Mouse (Mus musculus): ENCODE results near the gene Hist1h2ba. TPM values are rescaled to one million over a fixed set of nuclear protein-coding genes. Genes with fewer than 3 reads are reported as not detected.

Gene Hist1h2ba
- not detected for total RNA-seq (2021)

DNA sequence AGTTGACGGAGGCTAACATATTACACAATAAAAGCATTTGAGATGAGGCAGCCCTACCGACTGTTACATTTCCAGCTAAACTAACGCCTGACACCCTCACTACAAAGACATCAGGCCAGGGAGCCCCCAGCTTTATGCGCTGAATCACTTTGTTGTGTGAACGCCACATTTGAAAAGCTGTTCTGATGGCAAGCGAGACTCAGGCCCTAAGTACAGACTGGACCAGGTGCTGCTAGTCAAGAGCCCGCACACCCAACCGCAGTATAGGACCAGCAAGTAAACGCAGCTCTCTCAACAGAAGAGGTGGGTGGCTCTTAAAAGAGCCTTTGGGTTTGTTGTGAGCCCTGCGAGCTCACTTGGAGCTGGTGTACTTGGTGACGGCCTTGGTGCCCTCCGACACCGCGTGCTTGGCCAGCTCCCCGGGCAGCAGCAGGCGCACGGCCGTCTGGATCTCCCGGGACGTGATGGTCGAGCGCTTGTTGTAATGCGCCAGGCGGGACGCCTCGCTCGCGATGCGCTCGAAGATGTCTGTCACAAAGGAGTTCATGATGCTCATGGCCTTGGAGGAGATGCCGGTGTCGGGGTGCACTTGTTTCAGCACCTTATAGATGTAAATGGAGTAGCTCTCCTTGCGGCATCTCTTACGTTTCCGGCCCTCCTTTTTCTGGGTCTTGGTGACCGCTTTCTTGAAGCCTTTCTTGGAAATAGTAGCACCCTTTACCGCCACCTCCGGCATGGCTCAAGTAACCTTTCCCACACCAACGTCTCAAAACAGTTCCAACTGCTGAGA is at the start of gene Hist1h2ba:
Gene Hist1h2ba (minus strand): TSS at position 736 of the 790 bp plus-strand sequence.
- intact Hi-C loops (cut with DNase I) = no loop called here
- no peak for DNase-seq (ENCODE audit: low spot score in 2 of 2)

DNA sequence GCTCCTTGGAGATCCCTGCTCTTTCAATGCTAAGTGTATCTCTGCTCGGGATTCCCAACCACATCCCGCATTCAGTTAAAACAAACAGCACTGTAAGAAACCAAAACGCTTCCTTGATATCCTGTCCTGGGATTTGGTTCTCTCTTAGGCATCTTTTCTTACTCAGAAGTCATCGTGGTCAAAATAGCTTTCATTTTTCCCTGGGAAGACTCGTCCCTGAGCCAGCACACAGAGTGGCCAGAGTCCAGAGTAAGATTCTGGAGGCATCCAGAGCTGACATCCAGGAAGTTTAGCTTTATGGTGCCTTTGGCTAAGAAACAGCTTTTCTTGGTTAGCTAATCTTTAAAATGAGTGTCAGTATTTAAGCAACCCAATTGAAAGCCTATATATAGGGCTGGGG is 38.3 kb upstream of the Hist1h2ba start:
- intact Hi-C loops (cut with DNase I) = no loop called here
- DNase-seq (ENCODE audit: low spot score in 2 of 2) = no peak

DNA sequence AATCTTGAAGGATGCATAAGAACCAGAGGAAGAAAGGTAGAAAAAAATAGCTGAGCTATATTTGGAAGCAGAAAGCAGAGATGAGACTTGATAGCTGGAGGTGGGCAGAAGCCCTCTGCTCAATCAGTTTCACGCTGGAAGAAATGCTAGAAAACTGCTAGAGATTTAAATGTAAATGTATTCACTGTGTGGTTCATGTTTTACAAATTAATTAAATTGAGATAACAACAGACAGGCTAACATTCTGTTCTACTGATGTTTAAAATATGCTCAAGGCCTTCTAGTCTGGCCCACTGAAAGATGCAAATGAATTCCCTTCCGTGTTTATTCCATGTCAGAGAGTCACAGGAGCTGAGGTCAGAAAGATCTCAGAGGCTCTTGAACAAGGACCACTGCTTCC is 37.9 kb upstream of the Hist1h2ba start:
- intact Hi-C loops (cut with DNase I) = no loop called here
- DNase-seq (ENCODE audit: low spot score in 2 of 2) = peak in 1 of 2 experiments; percentile 32

DNA sequence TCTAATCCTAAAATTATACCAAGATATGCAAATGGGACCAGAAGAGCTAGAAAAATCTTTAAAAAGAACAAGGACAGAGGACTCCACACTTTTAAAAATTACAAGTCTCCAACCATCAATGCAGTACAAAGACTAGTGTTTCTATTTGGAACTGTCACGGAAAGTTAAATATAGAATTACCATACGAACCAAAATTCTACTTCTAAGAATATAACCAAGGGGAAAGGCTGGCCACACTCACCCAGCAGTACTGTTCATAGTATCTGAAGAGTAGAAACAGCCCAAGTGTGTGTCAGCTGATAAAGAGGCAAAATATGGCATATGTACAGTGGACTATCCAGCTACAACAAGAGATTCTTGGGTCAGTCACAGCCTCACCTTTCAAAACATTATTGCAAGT is 31.0 kb upstream of the Hist1h2ba start:
- DNase-seq (ENCODE audit: low spot score in 2 of 2) = peak in 1 of 2 experiments; percentile 35
- intact Hi-C loops (cut with DNase I) = loop anchor here (5.0 kb wide), 1 partner anchor 108 kb away; no protein-coding TSS in a partner anchor

DNA sequence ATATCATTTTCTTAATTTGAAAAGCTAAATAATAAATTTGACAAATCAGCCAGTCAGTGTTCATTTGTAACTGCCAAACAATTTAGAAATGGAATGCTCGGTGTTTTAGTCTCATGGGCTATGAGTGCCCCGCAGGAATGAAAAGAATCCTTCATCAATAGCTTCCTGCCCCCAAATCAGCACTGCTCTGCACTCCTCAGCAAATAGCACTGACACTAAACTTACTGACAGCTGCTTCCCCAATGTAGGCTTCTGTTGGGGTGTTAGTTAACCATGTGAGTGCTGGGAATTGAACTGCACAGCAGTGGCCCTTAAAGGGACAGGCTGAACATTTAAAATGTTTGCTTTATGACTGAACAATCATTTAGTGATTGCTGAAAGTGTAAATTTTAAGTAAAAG is 25.8 kb upstream of the Hist1h2ba start:
- intact Hi-C loops (cut with DNase I) = no loop called here
- DNase-seq (ENCODE audit: low spot score in 2 of 2) = no peak

DNA sequence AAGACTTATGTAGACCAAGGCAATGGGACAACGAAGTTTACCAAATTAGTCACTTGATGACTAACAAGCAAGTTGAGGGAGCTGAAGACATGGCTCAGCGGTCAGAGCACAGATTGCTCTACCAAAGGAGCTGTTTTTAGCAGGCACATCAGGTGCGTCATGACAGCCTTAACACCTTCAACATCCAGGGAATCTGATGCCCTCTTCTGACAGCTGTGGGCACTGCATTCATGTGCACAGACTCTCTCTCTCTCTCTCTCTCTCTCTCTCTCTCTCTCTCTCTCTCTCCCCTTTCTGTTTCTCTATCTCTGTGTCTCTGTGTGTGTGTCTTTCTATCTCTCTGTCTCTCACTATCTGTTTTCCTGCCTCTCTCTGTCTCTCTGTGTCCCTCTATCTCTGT is 17.0 kb upstream of the Hist1h2ba start:
- intact Hi-C loops (cut with DNase I) = loop anchor here (2.0 kb wide), 1 partner anchor 118 kb away; no protein-coding TSS in a partner anchor
- DNase-seq (ENCODE audit: low spot score in 2 of 2) = no peak

DNA sequence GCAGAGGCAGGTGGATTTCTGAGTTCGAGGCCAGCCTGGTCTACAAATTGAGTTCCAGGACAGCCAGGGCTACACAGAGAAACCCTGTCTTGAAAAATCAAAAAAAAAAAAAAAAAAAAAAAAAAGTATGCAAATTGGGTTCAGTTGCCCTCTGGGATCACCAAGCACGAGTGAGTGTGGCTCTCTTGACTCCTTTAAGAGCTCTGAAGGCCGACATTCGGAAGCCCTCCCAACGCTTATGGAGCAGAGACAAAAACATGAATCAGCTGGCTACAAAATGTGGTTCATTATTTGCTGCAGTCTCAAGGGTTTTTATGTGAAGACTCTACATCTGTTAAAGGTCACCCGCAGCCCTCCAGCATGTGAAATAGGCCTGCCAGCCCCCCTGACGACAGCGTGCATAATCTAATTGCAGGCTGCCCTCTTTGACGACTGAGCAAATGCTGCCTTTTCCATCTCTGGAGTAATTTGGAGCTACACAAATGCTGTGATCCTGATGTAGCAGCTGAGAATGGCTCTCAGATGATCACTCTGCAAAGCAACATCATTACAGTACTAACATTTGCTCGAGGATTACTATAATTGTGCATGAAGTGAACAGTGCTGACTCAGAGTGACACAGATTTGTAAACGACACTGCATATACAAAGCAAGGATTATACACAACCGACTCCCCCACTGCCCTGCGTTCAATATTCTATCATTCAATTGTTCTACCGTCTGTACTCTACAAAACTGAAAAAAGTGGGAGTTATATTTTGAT is 15.7 kb upstream of the Hist1h2ba start:
- intact Hi-C loops (cut with DNase I) = loop anchor here (2.0 kb wide), 1 partner anchor 117 kb away; no protein-coding TSS in a partner anchor
- no peak for DNase-seq (ENCODE audit: low spot score in 2 of 2)

DNA sequence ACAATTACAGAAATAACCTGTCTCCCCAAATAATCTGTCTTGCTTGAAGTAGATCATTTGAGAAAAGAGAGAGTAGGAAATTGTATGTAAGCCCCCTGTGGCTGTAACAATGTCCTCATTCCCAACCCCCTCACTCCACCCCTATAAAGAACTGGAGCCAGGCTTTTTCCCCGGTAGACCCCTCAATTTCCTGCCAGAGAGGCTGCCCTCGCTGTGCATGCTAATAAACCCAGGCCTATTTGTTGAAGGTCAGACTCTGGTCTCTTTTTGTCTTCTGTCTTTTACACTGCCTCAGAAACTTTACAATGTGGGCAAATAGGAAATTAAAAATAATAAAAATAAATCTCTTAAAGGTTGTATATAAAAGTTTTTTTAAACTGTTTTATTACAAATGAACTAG is 12.3 kb upstream of the Hist1h2ba start:
- intact Hi-C loops (cut with DNase I) = no loop called here
- no peak for DNase-seq (ENCODE audit: low spot score in 2 of 2)

DNA sequence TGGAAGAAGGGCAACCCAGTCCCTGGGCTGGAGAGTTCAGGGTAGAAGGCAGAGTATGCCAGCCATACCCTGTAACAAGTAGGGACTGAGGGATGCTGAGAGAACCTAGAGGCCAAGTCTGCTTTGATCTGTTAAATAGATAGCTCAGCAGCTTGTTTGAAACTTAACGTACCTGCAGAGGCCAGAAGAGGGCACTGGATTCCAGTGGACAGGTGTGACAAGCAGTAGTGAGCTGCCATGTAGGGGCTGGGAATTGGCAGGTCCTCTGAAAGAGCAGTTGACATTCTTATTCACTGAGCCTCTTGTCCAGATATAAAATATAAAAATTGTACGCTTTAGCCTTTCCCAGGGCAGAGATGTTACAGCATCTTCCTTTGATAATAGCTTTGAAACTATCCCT is 8.9 kb upstream of the Hist1h2ba start:
- DNase-seq (ENCODE audit: low spot score in 2 of 2) = no peak
- intact Hi-C loops (cut with DNase I) = no loop called here

DNA sequence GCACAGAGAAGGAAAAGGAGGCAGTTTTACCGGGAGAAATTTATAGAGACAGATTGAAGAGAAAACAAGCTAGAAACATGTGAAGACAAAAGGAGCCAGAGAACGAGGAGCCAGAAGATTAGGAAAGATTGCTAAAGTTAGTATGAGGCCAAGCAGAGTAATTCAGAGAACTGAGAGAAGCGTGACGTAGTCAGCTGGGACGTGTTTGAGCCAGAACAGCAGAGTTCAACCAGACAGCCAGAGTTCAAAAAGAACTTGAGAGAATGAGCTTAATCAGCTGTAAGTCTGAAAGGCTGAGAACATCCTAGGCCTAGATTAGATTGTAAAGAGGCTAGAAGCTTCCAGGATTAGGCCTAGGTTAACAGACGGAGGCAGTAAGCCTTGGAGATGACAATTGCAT is 6.3 kb upstream of the Hist1h2ba start:
- DNase-seq (ENCODE audit: low spot score in 2 of 2) = no peak
- intact Hi-C loops (cut with DNase I) = no loop called here

DNA sequence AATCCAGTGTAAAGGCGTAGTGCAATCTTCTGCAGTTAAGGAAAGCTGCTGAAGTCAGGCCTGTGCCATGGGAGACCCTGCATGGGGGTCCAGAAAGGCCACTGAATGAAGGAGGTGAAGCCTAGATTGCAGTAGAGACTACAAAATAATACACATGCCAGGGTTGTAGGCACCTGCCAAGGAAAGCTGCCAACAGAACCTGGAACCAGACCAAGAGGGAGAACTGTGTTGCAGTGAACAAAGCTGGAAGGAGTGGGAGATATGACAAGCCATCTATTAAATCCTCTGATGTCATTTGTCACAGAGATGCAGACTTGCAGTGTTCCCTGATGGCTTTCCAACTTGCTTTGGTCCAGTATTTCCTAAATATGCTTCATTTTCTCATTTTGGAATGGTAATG is 4.7 kb upstream of the Hist1h2ba start:
- peak; percentile 7 to 37 for DNase-seq (ENCODE audit: low spot score in 2 of 2)
- intact Hi-C loops (cut with DNase I) = no loop called here

DNA sequence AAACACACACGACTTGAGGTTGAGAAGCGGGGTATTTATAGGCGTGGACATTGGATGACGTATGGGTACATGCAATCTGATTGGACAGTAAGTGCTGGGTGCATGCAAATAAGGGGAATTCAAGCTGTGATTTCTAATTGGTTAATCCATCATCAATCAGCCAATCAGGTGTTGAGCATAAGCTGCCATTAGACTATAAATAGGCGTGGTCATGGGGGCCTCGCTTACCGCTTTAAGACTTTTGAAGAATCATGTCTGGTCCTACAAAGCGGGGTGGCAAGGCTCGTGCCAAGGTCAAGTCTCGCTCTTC is 210 bp upstream of the Hist1h2ba start, which contains the start of gene Hist1h2aa:
Gene Hist1h2aa (plus strand): TSS at position 252 of the 310 bp plus-strand sequence.
- DNase-seq (ENCODE audit: low spot score in 2 of 2) = no peak

DNA sequence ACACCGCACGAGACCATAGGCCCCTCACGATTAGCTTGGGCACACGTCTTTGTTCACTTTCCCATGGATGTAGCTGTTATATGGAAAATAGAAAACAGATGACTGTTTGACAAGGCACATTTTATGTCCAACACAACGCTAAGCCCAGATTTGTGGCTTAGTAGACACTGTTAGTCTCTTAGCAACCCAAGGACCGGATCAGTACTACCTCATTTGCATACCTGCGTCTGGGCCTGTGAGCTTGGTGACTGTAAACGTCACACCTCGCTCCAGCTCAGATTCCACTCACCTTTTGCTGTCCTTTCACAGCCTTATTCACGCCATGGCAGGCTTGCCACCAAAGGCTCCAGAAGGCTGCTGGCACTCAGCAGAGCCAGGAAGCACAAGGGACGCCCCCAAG is 3.1 kb downstream of the Hist1h2ba start:
- intact Hi-C loops (cut with DNase I) = no loop called here
- no peak for DNase-seq (ENCODE audit: low spot score in 2 of 2)

More for the DNA sequence above, 210 bp upstream of the Hist1h2ba start, which contains the start of gene Hist1h2aa:
- intact Hi-C loops (cut with DNase I) = no loop called here

DNA sequence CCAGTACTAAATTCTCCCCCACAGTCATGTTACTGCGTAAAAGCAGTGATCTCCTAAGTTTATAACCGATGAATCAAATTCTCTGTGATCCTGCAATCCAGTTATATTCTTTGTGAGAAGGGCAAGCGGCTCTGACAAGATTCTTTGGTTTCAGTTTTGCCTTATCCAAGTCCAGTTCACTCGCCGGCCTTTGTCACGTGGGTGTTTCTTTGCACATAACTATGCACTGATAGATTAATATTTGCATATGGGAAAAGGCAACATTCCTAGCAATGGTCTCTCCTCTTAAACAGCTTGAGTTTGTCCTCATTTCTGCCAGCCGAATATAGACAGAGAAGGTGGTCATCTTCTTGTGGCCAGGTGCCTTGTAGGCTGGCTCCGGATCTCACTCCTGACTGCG is 3.5 kb downstream of the Hist1h2ba start:
- intact Hi-C loops (cut with DNase I) = no loop called here
- DNase-seq (ENCODE audit: low spot score in 2 of 2) = no peak

DNA sequence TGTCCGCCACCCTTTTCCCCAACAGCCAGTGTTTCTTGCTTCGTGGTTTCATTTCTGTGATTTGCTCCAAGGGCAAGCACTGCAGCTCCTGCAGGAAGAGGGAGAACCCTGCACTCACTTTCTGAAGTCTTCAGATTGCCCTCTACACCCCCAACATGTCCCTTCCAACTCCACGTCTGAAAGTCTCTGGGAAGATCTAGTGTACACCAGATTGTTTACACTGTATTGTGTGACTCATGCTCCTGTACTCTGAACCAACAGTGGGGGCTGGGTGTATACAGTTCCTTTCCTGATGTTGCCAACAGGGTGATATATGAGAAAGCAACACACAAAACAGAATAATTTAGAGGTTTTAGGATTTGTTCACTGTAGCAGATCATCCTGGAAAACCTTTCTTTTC is 5.3 kb downstream of the Hist1h2ba start:
- DNase-seq (ENCODE audit: low spot score in 2 of 2) = no peak
- intact Hi-C loops (cut with DNase I) = no loop called here

DNA sequence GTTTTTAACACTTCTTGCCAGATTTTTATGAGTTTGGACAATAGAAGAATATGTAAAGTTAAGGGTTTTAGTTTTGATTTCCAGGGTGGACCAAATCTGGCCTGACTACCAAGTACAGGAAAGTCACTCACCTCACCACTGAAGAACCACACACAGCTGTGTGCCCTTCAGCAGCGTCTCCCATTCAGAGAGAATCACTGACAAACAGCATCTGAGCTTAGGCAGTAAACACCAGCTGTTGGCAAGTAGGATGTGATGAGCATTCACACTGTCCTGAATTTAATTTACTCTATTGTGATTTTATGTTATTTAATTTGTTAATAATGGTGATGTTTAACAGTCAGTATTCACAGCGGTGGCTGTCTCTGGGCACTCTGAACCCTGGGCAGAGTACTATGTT is 8.2 kb downstream of the Hist1h2ba start:
- intact Hi-C loops (cut with DNase I) = no loop called here

DNA sequence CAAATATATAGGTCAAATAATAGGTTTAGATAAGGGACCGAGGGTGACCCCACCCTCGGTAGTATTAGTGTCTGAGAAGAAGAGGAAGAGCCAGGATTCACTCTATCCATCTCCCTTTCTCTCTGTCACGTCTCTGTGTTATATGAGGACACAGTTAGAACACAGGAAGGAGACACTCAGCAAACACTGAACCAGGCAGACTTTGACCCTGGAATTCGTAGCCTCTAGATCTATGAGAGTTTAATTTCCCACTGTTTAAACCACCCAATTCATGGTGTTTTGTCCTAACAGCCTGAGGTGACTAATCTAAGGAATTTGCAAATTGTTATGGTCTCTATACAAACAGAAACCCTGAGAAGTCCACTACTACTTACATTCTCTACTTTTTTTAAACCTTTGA is 16.3 kb downstream of the Hist1h2ba start:
- intact Hi-C loops (cut with DNase I) = no loop called here
- no peak for DNase-seq (ENCODE audit: low spot score in 2 of 2)

More for the DNA sequence above, 8.2 kb downstream of the Hist1h2ba start:
- no peak for DNase-seq (ENCODE audit: low spot score in 2 of 2)

DNA sequence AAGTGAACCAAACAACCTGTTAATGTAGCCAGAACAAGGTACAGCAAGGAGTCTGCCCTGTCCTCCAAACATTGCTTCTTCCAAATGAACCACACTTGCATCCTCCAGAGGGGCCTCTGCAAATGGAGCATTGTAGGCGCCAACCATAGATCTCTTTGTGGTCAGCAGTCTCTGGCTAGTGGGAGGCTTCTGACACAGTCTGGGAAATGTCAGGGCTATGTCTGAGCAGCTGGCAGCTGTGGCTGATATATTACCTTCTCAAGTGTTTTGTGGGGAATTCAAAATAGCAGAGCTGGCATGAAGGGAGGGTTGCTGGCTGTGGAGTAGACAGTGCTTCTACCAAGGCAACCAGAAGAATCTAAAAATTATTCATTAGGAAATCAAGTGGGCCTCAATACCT is 17.8 kb downstream of the Hist1h2ba start:
- intact Hi-C loops (cut with DNase I) = no loop called here
- DNase-seq (ENCODE audit: low spot score in 2 of 2) = no peak

DNA sequence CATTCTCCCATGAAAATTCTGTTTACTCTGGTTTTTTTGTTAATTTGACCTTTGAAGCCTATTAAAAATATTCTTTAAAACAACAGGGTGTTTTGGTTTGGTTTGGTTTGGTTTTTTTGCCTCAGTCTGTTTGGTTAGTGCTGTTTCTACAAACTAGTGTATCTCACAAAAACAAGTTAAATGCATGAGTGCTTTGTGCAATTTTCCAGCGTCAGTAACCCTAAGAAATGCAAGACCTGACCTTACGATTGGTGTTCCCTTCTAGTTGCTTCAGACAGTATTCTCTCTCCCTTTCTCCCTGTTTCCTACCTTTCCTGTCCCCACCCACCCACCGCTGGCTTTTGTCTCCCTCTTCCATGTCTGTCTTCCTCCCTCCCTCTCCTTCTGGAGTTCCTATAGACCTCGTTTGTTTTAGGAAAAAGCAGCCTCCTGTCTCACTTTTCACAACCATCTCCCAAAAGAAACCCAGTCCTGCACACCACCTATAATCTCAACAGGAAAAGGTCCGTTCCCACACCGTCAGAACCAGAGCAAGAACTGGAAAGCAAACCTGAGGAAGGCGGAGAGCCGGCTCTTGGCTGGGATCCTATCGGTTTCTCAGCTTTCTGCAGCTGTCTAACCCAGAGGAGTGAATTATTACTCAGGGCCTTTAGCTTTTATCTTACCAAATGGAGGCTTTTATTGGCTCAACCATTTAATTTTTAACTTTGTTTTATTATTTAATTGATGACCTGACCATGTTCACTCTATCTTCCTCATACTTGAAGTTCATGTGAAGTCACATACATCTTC is 19.4 kb downstream of the Hist1h2ba start, which contains the start of gene Slc17a4:
Gene Slc17a4 (minus strand): TSS at position 634 of the 792 bp plus-strand sequence.
- no peak for DNase-seq (ENCODE audit: low spot score in 2 of 2)
- intact Hi-C loops (cut with DNase I) = no loop called here

DNA sequence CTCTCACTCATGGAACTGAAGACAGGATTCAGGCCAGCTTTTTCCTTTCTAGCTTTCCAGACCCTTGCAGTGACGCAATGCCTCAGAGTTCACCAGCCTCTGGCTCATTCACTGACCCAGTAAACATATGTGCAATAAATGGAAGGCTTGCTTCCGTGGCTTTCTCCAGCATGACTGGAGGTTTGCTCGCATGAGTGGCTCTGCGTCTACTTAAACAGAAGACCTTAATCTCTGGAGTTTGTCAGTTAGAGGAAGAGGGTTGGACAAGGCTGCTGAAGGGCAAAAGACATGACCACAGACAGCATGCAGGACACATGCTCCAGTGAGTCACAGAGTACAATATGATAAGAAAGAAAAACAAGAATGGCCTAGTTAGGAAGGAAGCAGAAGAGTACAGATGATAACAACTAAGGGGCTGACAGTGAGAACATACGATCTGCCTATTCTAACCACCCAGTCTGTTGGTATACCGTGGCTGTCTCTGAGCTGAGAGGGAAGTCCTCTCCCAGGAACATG is 20.1 kb downstream of the Hist1h2ba start:
- DNase-seq (ENCODE audit: low spot score in 2 of 2) = no peak
- intact Hi-C loops (cut with DNase I) = no loop called here

All from left cerebral cortex, postnatal 25 days (tissue).